Mouse (Mus musculus): ENCODE measurements around the gene Clec2i.
"Not testable (repeated sequence)": the region's sequence is repeated elsewhere in the genome, so short reads cannot be mapped to it uniquely, and the experiment has no call there.

Gene Clec2i

DNA sequence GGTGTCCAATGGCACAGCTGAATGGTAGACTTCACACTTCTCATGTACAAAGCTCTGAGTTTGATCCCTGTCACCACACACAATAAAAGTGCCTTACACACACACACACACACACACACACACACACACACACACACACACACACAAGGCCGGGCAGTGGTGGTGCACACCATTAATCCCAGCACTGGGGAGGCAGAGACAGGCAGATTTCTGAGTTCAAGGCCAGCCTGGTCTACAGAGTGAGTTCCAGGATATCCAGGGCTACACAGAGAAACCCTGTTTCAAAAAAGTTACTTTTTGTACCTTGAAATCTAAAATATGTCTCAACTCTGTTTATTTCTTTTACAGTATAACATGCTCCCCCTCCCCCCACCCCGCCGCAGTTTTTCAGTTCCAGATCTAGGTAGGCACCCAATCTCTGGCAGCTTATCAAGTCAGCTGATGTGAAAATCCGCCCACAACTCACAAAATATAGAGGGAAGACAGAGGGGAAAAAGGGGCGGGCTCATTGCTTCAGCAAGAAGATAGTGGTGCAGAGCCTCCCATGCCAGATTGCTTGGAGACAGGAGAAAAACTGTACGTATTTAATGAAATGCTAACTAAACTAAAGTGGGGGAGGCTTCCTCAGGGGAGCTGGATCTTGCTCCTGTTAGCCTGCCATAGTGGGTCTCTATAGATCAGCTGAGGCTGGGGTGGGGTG lies at the start of gene Clec2i:
Gene Clec2i (plus strand): TSS at position 498 of the 700 bp plus-strand sequence.
- not testable (repeated sequence) for DNase-seq

GRCm38 (mm10) chr6:128838342-128839265 lies 48.8 kb upstream of the Clec2i start:
- peak; percentile 86 to 88 for DNase-seq

DNA sequence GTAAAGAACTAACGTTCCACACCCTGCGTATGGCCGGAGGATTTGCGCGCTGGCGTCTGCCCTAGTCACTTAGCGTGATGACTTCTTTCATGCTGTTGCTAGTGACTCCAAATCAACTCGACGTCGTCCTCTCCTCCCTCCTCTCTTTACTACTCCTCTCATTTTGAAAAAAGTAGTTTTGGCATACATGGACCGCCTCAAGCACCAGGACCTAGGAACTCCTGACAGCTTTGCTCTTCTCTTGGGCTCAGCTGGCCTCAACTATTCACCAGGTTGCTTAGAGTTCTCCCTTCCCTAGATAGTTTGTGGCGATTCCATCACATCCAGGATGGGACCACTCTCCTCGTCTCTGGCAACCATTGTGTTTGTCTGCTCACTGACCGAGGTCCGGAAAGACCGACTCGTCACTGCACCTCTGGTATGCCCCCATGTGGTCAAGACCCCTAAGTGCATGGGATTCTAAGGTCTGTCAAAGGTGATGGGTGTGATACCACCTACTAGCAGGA lies 48.1 kb upstream of the Clec2i start:
- peak; percentile 84 to 88 for DNase-seq

DNA sequence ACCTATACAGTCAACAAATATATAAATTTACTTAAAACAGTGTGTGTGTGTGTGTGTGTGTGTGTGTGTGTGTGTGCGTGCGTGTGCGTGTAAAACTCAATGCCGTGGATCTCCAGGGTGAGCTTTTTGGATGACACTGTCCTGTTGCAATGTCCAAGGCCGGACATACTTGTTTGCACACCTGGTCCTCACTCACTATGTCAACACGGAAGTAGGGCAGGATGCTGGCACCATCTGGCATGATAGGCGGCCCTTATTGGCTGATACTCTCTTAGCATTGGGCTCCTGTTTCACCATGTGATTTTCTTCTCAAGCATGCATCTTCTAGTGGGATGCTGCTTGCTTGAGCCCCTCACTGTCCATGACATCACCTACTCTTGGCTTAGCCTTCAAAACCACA lies 47.5 kb upstream of the Clec2i start:
- DNase-seq = peak in 1 of 2 experiments; percentile 45

GRCm38 (mm10) chr6:128840669-128841068 lies 46.7 kb upstream of the Clec2i start:
- not testable (repeated sequence) for DNase-seq

DNA sequence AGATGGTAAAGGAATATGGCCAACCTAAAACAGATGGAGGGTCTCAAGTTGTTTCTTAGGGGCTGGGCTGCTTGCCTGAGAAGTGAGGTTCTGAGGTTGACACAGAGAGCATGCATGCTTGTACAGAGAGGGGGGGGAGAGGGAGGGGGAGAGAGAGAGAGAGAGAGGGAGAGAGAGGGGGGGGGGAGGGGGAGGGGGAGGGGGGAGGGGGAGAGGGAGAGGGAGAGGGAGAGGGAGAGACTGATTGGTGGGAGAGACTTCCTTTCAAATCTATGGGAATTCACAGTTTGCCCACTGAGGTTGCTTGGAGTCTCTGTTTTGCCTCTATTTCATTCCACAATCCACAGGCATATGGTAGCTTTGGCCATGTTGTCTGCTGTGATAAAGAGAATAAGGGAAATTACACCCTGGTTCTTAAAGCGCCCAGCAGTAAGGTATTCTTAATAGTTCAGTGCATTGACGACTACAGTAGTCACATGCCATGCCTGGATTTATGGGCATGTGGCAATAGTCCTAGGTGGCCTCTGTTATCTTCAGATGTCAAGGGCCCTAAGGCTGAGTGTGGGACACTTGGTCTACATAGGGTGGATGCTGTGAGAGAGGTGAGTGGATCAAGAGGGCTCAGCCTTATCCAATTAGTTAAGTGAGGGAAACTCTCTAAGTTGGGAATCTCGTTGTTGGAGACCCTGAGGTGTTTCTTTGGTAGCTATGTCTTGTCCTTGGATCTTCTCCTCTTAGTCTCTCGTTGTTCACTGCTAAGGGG lies 45.9 kb upstream of the Clec2i start:
- DNase-seq = no peak

DNA sequence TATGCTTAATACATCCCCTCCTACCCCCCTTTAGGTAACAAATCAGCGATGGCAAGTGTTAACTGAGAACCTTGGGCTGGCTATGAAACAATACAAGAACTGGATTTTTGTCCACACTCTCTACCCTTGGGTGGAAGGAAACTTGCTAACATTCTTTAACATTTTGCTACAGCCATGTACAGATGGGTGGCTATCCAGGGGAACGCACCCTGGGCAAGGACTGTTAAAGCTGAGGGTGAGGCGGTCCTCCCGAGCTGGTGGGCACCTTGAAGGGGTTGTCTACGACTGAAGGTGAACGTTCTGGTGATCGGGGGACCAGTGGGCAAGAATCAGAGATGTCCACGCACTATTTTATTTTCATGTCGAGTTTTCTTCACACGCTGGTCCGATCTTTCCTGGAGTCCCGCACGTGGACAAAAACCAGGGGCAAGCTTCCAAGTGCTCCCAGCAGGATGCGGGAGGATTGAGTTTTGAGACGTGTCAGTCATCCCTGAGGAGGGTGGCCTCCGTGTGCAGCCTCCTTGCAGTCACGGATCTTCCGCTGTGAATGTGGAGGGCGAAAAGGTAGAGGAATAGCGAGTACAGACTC lies 44.9 kb upstream of the Clec2i start:
- no peak for DNase-seq

- peak; percentile 90 to 95 for DNase-seq
Observed at GRCm38 (mm10) chr6:128842945-128843478, 44.4 kb upstream of the Clec2i start.

- peak in 1 of 2 experiments; percentile 74 for DNase-seq
Observed at GRCm38 (mm10) chr6:128843479-128843992, 43.9 kb upstream of the Clec2i start.

GRCm38 (mm10) chr6:128844131-128844530 lies 43.3 kb upstream of the Clec2i start:
- DNase-seq = peak in 1 of 2 experiments; percentile 37

DNA sequence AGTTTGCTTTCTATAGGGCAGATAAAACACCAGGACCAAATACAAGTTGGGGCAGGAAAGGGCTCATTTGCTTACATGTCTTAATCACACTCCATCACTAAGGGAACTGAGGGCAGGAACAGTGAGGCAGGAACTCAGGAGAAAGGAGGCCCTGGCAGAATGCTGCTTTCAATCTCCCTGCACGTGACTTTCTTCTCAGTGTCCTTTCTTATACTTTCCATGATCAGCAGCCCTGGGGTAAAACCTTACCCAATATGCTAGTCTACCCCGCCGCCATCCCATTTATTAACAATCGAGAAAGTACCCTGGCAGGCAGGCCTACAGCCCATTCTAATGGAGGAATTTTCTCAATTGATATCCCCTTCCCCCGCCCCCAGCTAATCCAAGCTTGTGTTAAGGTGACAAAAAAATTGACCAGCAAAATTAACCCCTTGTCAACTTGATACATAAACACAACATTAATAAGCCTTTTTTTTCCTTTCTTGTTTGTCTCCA lies 42.8 kb upstream of the Clec2i start:
- DNase-seq = no peak

DNA sequence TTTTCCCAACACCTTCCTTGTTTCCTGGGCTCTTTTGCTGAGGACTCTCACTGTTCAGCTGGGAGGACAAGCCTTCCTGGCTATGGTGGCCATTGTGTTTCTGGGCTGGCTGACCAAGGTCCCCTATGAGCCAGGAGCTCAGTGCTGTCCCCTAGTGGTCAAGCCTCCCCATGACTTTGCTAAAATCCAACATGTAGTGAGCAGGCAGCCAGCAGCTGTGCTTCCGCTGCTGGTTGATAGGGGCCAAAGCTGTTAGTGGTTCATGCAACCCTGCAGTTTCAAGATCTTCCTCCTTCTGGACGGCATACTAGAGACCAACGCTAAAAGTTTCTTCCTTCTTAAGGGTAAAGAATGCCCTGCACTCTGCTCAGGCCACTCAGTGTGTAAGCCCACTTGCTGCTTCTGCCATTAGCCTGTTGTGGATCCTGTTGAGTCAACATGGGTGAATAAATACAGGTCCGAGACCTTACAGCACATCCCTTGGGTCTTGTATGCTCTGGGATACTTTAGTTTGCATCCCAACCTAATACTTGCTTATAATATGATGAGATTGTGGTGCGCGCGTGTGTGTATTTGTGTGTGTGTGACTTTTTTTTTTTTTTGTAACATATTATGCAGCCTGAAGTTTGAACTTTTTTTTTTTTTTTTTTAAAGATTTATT lies 41.9 kb upstream of the Clec2i start:
- DNase-seq = peak; percentile 81 to 86

DNA sequence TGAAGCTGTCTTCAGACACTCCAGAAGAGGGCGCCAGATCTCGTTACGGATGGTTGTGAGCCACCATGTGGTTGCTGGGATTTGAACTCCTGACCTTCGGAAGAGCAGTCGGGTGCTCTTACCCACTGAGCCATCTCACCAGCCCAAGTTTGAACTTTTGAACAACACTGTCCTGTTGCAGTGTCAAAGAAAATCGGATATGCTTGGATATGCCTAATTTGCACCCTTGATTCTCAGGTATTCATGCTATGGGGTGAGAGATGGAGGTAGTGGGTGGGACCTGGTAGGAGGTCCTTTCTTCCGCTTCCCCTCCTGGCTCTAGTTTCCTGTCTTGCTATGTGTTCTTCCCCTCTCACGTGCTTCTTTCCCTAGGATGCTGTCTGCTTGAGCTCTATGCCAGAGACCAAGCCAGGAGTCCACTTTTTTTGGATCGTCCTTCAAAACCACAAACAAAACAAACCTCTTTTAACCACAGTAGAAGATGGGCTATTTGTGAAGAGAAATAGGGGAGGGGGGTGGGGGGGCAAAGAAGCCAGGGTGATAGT lies 41.3 kb upstream of the Clec2i start:
- no peak for DNase-seq

- DNase-seq = no peak
Observed at GRCm38 (mm10) chr6:128847401-128847800, 40.0 kb upstream of the Clec2i start.

DNA sequence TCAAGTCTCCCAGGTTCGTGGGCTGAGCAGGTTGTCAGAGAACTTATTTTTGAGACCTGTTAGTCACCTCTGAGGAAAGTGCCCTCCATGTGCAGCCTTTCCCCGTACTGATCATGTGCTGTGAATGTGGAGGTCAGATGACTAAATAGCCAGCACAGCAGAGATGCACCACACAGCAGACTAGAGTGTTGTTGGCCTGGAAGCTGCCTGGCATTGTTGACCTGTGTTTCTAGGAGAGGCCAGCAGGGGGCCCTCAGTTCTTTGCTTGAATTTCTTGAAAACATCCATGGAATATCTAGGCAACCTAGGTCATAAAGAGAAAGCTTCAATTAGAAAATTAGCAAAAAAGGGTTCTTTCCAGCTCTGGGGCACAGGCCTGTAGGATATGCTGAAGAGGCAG lies 37.5 kb upstream of the Clec2i start:
- DNase-seq = peak; percentile 31 to 59

- no peak for DNase-seq
Observed at GRCm38 (mm10) chr6:128850671-128851070, 36.7 kb upstream of the Clec2i start.

- DNase-seq = no peak
Observed at GRCm38 (mm10) chr6:128851151-128851550, 36.2 kb upstream of the Clec2i start.

GRCm38 (mm10) chr6:128852766-128853165 lies 34.6 kb upstream of the Clec2i start:
- no peak for DNase-seq

DNA sequence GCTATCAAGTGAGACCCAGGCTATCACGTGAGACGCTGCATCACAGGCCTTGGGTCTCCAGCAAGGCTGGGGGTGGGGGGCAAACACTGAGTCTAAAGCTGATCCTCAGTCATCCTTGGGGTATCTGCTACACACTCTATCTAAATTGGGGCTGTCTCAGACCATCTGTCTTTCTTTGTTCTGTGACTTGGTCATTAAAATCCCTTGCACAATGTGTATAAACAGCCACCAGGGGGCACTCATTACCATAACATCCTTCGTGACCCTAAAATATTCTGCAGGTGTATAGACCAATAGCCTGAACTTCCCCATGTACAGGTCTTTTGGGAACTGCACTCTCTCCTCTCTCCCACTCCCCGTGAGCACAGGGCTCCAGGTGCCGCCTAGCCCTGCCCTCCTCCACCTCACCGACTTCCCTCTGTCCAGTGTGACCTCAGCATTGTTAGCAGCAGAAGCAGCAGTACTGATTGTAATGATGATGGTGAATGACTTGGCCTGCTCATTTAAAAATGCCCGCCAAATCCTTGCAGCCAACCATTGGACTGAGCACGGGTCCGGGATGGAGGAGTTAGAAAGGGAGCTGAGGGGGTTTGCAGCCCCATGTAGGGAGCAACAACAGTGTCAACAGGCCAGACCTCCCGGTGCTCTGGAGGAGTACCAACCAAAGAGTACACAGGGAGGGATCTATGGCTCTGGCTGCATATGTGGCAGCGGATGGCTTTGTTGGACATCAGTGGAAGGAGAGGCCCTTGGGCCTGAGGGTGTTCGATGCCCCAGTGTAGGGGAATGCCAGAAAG lies 33.2 kb upstream of the Clec2i start:
- peak; percentile 63 to 77 for DNase-seq

DNA sequence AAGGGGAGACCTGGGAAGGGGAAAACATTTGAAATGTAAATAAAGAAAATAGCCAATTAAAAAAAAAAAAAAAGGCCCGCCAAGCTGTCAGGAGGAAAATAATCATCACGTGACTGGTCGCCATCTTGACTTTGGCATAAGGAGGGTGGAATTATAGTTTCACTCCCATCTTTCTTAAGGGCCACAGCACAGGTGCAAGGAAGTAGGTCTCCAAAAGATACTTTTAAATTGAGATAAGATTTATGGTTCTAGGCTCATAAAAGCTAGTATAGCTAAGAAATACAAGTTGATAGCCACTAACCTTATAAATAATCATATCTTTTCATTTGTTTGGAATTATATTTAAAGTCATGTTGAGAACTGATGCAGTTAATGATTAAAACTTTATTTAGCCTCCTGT lies 32.5 kb upstream of the Clec2i start:
- DNase-seq = no peak

Data from cerebellum, postnatal 25 days (tissue).